Mouse (Mus musculus) gastrocnemius, postnatal 36 days (tissue): ENCODE data around the gene Atxn1. TPM values are rescaled to one million over a fixed set of nuclear protein-coding genes. Genes with fewer than 3 reads are reported as not detected.
A peak's percentile ranks its signal among the peaks of the same experiment; 100 is the strongest.

Source experiments
- DNase-seq, 2 experiments: peaks; one replicate each; pipeline ENCODE4 v3.0.0; 2022
- intact Hi-C: fragments of 180-260 bp; cut with DNase I; formaldehyde crosslinking; loops from one replicate; pipeline ENCODE4 v1.15.1; 2025
- total RNA-seq, 2 experiments: library from RNA; stranded (reverse); gene quantifications; 2 replicates each; pipeline ENCODE4 v1.2.3; 2021

The Atxn1 gene
- total RNA-seq, 2 experiments from 2014 or later, result 33.7 to 39.7 TPM

DNA sequence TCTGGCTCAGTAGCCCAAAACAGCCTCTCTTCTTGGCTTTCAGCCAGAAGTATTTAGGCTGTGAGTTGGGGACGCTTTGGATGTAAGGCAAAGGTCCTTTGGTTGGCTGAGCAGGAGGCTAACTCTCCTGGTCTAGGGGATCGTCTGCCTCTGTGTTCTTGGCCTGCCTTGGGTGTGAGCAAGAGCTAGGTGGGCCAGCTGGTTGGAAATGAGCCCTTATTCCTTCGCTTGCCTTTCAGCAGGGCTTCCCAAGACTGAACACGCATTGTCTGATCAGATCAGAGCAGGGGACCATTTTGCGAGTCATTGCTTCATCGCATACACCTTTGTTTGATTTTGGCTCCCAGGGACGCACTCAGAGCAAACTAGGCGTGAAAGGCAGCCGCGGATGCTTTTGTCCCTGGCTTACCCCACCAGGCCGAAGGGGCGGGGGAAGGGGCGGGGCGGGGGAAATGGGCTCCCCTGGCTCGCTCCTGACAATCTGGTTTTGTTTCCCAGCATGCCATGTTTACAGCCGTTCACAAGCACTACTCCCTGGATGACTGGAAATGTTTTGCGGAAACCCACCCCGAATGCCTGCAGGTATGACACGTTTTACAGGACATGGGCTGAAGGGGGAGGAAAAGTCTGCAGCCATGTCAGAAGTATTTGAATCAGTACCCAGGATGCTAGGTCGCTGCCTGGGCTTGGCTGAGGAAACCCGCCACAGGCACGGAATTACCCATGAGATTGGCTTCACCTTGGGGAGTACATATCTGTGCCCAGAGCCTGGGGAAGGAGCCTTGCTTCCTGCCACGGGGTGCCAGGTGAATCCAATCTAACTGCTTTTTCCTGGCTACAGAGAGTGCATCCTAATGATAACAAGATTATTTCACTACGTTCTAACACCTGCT is 448.1 kb downstream of the Atxn1 start:
- intact Hi-C loops, result no loop called here
- DNase-seq, result no peak

DNA sequence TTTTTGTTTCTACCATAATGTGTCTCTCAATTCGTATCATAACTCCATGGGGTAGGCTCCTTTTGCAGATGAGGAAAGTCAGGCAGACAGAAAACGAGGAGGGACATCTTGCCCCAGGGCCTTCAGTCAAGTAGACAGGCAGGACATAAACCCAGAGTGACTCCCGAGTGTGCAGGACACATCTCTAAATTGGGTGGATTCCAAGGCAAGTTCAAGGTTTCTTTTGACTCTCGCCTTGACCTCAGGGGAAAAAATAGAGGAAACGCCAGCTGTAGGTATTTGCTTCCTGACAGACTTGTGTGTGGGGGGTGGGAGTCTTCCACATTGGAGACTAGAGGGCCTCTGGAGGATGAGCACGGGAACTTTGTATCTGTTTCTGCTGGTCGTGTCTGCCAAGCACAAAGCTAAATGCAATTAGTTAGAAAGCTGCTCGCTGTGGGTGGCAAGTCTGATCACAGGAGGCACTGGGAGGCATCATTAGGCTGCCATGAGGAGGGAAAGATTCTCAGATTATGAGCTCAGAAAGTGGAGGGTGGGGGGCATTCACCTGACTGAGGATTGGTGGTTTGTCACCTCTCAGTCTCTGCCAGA is 449.9 kb downstream of the Atxn1 start:
- intact Hi-C loops, result no loop called here
- DNase-seq, result no peak

DNA sequence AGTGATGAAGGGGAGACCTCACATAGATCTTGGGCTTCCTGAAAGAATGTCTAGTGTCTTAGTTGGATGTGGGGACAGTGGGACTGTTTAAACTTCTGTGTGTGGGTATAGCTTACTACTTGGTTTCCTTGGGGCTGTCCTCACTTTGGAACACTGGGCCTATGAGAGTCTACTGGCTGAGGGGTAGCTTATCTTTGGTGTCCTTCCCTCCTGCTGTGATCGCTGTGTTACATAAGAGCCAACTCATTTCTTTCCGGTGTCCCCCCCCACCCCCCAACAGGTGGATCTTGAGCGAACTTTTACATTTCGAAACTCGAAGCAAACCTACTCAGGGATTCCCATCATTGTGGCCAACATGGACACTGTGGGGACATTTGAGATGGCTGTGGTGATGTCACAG is 450.7 kb downstream of the Atxn1 start:
- no peak for DNase-seq
- intact Hi-C loops, result no loop called here

DNA sequence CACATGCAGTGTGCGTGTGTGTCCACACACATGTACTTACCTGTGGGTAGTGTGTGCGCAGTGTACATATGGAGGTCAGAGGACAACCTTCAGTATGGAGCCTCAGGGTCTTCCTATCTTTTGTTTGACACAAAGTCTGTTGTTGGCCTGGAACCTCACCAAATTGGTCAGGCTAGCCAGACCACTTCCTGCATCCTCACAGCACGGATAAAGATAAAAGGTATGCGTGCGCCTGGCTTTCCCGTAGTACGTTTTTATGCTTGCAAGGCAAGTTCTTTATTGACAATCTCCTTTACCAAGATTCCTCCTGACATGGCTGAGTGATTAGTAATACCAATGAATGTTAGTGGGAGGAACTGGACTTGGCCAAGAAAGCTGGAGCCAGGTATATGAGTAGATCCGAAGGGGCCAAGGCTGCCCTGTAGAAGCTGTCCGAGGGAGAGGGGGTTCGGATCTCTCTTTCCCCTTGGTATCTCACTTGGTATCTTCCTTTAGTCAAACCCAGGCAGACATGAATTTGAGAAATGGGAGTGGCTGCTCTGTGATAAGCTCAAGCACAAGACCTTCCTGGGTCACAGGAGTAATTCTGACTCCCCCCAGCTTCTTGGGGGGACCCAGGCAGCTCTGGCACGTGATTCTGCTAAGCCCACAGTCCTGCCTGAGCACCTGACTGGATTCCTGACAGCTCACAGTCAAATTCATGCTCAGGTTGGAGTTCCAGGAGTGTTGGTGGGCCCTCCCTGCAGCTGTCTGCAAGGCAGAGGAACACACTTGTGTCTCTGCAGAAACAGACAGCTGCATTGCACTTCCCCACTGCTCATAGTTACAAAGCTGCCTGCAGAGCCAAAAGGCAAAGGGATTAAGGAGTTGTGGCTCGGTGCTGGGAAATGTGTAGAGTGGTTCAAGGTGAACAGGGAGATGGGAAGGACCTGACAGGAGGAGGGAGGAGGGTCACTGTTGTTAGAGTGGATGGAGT is 451.5 kb downstream of the Atxn1 start:
- DNase-seq, result no peak
- intact Hi-C loops, result no loop called here

DNA sequence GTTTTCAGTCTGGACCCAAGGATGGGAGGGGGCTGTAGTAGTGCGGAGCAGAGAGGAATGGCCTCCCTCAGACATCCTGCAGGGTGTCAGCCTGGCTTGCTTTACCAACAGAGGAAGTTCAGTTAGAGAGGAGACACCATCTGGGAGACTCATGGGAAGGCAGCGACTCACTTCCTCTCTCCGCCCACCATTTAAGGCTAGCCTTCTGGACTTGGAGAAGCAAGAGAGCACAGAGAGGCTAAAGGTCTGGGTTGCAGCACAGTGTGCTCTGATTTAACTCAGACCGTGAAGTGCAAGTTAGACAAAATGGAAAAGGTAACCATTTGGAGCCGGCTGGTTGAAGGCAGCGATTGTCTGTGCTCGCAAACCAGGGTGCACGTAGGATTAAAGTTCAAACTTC is 452.3 kb downstream of the Atxn1 start:
- intact Hi-C loops, result no loop called here
- no peak for DNase-seq

DNA sequence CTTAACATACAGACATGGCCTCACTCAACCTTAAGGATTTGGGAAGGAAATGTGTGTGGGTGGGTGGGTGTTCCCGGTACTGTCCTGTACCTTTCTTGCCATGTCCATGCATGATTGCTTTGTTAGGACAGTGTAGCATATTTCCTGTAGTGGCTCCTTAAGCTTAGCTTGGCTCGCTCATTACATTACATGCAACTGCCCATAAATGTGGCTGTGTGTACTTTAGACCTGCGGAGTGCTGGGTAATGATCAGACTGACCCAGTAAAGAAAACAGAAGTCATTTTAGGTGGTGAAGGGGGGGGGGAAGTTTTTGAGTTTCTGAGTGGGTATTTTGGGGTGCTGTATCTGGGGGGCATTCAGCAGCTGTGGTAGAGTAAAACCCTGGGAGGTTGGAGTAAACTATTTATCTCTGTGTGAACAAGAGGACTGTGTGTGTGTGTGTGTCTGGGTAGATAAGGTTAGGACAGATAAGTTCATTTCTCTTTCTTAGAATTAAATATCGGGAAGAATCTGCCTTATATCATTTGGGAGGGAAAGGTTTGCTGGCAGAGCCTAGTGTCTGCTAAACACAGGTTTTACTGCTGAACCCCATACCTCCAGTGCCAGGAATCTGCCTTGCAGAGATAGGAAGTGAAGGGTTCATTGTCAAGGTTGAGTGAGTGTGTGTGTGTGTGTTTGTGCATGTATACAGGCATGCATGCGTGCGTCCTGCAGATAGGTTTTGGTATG is 452.9 kb downstream of the Atxn1 start:
- no peak for DNase-seq
- intact Hi-C loops, result no loop called here

DNA sequence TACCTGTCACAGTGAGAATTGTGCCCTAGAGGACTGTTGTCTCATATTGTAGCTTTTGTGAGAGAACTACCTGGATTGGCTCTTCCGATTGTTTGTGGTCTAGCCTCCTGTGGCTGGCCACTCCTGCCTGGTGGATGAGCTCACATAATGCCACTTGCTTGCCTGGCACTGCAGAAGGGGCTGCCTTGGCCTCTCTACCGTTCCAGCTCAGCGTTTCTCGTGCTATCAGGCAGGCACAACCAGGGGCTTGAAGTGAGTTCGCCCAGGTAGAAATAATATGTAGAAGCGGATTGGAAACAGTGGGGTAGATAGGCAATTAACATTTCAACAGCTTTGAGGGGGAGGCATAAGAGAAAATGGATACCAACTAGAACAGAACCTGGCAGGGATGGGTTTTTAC is 455.4 kb downstream of the Atxn1 start:
- intact Hi-C loops, result loop anchor here (2.0 kb wide), 1 partner anchor 29 kb away; no protein-coding TSS in a partner anchor

DNA sequence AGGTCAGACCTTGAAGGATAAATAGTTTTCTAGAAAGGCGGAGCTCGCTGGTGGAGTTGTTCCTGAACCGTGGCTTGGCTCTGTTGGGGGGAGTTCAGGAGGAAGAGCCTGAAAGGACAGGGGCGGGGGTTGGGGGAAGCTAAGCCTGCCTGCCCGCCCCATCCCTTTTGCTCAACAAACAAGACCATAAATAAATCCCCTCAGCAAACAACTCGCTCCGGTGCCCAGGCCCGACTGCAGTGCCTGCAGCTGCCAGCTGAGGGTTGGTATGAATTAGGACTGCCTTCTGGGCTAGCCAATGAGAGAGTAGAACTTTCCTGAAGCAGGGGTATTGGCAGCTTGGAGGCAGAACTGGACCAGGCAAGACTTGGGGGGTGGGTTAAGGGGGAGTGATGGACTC is 456.3 kb downstream of the Atxn1 start:
- intact Hi-C loops, result loop anchor here (2.0 kb wide), 1 partner anchor 30 kb away; no protein-coding TSS in a partner anchor
- DNase-seq, result peak; percentile 50 to 56

More for the DNA sequence above, 455.4 kb downstream of the Atxn1 start:
- no peak for DNase-seq

DNA sequence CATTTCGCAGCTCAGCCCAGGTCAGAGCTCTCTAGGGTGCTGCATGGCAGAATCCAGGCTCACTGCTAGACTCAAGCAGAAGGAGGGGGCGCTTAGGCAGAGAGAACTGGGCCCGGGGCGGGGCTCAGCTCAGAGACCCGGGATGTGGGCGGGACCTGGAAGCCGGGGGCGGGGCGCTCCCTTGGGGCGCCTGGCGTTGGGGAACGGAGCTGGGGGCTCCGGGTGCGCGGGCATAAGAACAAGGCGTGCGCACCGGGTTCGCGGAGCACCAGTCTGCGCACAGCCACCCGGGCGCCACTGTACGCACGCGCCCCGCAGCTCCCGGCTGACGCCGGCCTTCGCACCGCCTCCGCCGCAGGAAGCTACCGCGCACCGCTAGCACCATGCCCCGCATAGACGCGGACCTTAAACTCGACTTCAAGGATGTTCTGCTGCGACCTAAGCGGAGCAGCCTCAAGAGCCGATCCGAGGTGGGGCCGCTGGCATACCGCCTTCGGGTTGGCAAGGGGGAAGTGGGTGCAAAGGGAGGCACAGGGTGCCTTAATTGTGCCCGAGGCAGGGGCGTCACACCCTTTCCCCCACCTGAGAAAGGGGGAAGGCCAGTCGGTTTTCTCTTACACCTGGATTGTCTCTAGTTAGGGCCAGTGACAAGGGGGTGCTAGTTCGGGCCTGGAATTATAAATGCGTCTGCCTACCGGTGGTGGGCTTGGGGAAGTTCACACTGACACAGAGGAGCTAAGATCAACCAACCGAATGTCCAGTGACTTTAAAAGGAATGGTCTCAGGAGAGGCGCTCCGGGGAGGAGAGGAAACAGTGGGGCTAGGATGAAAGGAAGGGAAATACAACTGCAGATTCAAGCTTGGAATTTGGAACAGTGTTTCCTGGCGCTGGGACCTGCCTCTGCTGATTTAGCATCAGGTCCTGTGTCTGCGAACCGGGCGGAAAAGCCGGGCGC is 457.3 kb downstream of the Atxn1 start, which contains the start of gene Gmpr:
Gene Gmpr, plus strand, starts transcription at position 171 of the 956 bp plus-strand sequence.
- intact Hi-C loops, result loop anchor here (2.0 kb wide), 1 partner anchor 31 kb away; no protein-coding TSS in a partner anchor
- peak; percentile 60 to 63 for DNase-seq

DNA sequence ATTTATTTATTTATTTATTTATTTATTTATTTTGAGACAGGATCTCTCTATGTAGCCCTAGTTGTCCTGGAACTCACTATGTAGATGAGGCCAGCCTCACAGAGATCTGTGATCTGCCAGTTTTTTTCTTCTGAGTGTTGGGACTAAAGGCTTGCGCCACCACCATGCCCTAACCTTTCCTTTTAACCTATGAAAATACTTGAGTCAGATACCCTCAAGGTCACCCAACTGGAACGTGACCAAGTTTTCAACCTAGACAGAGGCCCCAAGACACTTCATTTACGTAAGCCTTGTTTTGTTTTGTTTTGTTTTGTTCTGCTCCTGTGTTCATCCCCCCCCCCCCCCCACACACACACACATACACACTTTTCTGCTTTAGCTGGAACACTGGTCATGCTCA is 459.3 kb downstream of the Atxn1 start:
- intact Hi-C loops, result no loop called here
- DNase-seq, result no peak

DNA sequence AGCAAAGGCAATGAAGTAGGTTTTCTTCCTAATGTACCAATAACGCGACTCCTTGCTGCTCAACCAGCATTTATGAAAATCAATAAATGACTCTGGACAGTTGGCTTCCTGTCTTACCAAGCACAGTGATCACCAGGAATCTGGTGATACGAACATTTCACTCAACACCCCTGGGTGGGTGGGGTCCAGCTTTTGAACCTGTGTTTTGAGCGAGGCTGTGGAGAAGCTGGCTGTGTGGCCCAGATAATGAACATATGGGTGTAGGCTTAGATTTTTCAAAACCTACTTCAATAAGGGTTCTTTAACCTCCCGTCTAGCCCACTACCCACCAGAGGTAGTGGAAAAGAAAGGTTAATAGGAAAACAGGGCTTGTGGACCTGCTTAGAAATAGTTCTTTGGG is 462.0 kb downstream of the Atxn1 start:
- DNase-seq, result no peak

DNA sequence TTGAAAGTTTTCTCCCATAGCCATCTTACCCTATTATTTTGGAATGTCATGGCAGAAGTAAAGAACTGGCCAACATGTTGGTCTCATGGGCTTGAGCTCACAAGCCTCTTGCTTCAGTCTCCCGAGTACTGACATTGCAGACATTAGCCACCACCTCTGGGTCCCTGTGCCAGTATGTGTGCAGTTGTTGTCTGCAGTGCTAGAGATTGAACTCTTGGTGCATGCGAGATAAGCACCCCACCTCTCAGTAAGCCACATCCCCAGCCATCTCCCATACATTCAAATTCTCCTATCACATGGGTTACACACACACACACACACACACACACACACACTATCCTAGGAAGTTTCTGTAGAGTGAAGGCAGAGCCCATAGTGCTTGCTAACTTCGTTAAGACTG is 464.9 kb downstream of the Atxn1 start:
- intact Hi-C loops, result no loop called here
- DNase-seq, result no peak

More for the DNA sequence above, 462.0 kb downstream of the Atxn1 start:
- intact Hi-C loops, result no loop called here
